Mouse (Mus musculus): ENCODE results near the gene 3110009E18Rik. TPM values are rescaled to one million over a fixed set of nuclear protein-coding genes. Genes with fewer than 3 reads are reported as not detected.
A peak's percentile ranks its signal among the peaks of the same experiment; 100 is the strongest.

The 3110009E18Rik gene
- polyA plus RNA-seq, 1 experiment: 3.6 TPM

GRCm38 (mm10) chr1:120231334-120231733 lies 110.3 kb downstream of the 3110009E18Rik start:
- 19% methylated on average over 6 of the region's 6 CpGs for WGBS
- DNase-seq (ENCODE audit: low read depth, low spot score): peak; percentile 38

GRCm38 (mm10) chr1:120232170-120232569 lies 111.2 kb downstream of the 3110009E18Rik start:
- no peak for DNase-seq (ENCODE audit: low read depth, low spot score)
- WGBS: 80% methylated on average over 6 of the region's 6 CpGs

DNA sequence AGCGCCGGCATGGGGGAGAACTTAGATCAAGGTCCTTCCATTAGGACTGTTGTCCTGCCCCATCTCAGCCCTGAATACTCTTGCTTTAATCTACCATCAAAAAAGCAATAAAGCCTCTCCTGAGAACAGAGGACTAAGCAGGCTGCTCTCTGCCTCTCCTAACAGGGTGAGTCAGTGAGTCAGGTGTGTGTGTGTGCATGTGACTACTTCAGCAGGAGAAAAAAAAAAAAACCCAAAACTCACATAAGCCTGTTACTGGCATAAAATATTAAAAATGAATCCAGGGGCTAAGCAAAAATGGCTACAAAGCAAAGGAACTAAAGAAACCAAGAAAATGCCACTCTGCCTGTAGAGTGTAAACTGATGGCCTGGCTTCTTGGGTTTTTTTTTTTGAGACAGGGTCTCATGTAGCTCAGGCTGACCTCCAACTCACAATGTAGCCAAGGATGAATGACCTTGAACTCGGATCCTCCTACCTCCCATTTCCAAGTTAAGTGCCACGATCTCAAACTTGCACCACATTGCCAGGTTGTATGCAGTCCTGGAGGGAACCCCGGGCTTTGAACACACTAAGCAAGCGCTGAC lies 114.7 kb downstream of the 3110009E18Rik start:
- 88% methylated on average over 6 of the region's 6 CpGs for WGBS
- no peak for DNase-seq (ENCODE audit: low read depth, low spot score)

GRCm38 (mm10) chr1:120236424-120236823 lies 115.4 kb downstream of the 3110009E18Rik start:
- 73% methylated on average over 14 of the region's 14 CpGs for WGBS
- DNase-seq (ENCODE audit: low read depth, low spot score): no peak

- no peak for DNase-seq (ENCODE audit: low read depth, low spot score)
- WGBS: 83% methylated on average over 1 of the region's 1 CpGs
Observed at GRCm38 (mm10) chr1:120237068-120237467, 116.1 kb downstream of the 3110009E18Rik start.

Other genes with a start within 250 kb of the 3110009E18Rik start
- 4.9 and 5.3 TPM in 2 replicates for gene Tmem177, start 208.0 kb upstream of the 3110009E18Rik start, polyA plus RNA-seq (2012; rRNA removed)
- gene Cfap221, start 124.0 kb upstream of the 3110009E18Rik start, polyA plus RNA-seq (2012; rRNA removed): not detected in 2 replicates
- gene Sctr, start 114.3 kb upstream of the 3110009E18Rik start, polyA plus RNA-seq (2012; rRNA removed): 0.67 and 0.78 TPM in 2 replicates
- gene Tmem37, start 47.1 kb upstream of the 3110009E18Rik start, polyA plus RNA-seq (2012; rRNA removed): 73.0 and 108 TPM in 2 replicates
- gene Dbi, start 109 bp upstream of the 3110009E18Rik start, polyA plus RNA-seq (2012; rRNA removed): 679 and 842 TPM in 2 replicates
- gene Steap3, start 151.5 kb downstream of the 3110009E18Rik start, polyA plus RNA-seq (2012; rRNA removed): 16.2 and 21.0 TPM in 2 replicates
- gene C1ql2, start 219.4 kb downstream of the 3110009E18Rik start, polyA plus RNA-seq (2012; rRNA removed): not detected in 2 replicates